Mouse (Mus musculus) ovary, postnatal 36 days (tissue): Measurements from ENCODE around the gene Ammecr1.
A peak's percentile ranks its signal among the peaks of the same experiment; 100 is the strongest.

Experiments used
- DNase-seq: peaks from one replicate; pipeline ENCODE4 v3.0.0; 2022; ENCODE audit warnings: low spot score, mixed read lengths

Ammecr1 gene

DNA sequence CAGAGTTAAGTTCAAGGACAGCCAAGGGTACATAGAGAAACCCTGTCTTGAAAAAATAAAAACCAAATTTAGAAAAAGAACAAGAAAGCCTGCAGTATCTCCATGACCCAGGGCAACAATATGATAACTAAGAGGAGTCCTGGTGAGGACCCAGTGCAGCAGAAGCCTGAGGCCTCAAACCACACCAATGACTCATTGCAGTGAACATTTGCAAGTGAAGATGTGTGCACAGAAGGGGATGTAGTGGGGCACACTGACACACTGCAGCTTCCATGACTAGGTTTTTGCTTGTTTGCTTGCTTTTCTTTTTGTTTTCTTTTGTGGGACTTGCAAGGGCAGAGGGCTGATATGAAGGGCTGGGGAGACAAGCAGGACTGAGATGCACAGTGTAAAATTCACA, 52.3 kb downstream of the Ammecr1 start:
- DNase-seq = no peak

DNA sequence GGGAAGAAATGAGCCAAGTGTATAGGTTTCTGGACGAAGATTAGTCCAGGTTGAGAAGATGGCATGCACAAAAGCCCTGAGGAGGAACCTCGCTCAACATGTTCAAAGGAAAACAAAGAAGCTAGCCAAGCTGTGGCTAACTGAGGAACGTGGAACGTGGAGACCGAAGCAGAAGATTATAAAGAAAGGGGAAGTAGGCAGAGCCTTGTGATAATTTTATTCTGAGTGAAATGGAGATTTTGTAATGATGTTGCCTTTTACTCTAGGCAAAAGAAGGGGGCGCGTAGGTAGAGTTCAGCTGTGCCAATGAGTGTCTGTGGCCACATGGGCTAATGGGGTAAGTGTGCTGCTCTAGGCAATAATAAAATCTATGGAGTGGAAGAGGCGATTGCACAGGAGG, 62.7 kb downstream of the Ammecr1 start:
- no peak for DNase-seq

DNA sequence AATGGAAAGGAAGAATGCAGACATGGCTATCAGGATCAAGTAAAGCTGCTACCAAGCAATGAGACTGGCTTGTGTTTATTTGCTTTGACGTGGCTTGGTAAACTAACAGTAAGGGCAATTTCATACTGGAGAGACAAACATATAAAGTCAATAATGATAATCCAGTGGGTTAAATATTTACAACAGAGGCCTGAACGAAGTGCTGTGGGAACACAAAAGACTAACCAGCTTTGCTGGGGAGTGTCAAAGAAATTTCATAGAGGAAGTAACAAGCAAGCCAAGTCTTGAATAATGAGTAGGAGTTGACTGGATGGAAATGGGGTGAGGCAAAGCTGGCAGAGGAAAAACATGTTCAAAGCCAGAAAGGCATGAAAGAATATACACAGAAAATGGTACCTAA, 63.9 kb downstream of the Ammecr1 start:
- DNase-seq = no peak

DNA sequence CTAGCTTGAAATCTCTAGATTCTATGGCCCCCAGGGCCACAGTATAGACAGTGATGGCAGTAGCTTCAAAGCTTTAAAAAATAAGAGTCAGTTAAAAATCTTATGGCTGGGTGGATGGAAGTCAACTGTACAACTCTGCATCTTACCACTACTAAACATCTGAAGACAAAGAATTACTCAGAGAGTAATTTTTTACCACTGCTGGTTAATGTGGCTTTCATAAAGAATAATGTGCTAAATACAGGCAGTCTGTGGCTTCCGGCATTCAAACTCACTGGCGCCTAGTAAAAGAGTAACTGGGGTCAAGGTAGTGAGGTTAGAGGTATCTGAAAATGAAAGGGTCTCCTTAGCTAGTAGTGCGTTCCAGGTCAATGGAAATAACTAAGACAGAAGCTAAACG, 64.6 kb downstream of the Ammecr1 start:
- DNase-seq = no peak

DNA sequence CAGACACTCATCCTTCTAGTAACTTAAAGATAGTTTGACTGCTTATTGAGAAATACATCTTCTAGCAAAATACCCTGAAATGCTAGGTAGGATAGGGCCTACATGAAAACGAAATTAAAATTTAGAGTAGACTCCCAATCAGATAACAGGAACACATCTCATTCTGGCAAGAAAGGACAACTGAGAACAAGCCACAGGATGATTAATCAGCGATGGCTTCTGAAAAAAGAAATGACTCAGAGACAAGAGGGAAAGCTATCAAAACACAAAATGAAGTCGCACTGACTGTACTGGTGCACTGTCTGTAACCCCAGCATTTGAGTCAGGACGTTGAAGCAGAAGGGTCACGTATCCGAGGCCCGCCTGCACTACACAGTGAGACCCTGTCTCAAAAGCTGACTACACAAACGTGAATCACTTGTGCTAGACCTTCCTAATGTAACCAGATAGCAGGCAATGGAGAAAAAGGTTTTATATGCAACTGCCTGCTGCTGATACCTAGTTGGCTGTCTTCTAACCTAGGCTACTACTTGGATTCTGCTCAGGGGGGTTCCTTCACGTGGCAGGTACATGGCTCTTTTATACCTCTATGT, 68.1 kb downstream of the Ammecr1 start:
- no peak for DNase-seq

DNA sequence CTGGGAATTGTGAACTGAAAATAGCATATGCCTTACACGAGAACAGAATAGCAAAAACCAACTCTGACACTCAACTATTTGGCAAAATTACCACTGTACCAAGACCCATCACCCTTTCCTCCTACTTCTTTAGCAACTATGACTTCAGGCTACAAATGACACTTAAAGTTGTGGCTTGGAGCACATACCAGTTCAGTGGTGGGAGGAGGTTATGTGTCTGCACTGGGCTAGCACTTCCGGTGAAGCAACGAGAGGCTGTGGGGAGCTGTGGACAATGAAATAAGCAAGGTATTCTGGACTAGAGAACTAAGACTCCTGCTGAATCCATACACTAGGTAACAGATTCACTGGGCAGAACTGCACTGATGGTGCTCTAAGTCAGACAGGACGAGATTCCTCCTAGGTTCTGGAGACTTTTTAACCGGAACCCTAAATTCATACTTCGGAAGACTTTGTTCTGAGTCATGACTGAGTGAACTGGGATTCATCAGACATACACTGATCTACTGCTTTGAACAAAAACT, 69.0 kb downstream of the Ammecr1 start:
- DNase-seq = no peak

DNA sequence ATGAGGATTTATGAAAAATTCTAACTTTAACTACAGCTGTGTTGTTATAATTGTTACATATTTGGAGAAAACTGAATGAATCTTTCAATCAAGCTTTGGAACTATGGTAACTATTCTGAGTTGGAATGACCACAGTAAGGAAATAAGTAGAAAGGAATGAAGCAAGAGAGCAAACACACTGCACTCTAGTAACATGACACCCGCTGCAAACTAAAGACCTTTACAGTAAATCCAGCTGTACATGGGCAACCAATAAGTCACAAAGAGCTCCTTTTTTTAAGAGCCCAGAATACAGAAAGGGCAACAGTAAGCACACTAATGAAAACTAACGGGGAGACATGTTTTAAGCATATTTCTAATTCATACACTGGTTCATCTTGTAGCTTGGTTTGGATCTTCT, 71.2 kb downstream of the Ammecr1 start:
- no peak for DNase-seq

DNA sequence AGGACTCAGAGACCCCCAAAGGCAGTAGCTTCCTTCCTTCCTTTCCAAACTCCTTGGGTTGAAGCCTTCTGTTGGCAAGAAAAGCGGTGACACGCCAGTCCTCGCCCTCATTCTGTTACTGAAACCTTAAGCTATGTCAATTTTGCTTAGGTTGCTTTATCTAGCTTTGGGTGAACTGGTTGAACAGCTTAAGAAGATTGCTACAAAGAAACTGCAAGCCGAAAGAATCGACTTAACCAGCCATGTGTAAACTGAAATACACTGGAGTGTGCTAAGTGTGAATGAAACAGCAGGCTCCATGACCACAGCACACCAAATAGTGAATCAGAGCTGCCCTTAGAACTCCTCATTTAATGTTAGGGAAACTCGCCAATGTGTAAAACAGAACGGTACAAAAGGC, 80.6 kb downstream of the Ammecr1 start:
- no peak for DNase-seq

DNA sequence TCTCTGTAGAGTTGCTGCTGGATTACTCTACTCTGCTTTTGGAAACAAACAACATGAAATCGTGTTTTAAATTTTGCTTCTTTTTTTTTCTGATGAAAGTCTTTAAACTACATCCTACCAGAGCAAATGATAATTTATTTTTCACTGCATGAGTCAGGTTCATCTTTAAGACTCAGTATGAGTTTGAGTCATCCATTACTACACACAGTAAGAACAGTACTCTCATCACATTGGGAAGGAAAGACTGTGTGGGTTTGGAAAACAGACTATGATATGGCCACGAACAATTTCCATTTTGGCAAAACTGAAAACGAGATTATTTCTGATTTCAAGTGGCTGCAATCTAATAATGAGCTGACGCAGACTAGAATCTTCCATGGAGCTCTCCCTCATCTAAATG, 82.9 kb downstream of the Ammecr1 start:
- no peak for DNase-seq

DNA sequence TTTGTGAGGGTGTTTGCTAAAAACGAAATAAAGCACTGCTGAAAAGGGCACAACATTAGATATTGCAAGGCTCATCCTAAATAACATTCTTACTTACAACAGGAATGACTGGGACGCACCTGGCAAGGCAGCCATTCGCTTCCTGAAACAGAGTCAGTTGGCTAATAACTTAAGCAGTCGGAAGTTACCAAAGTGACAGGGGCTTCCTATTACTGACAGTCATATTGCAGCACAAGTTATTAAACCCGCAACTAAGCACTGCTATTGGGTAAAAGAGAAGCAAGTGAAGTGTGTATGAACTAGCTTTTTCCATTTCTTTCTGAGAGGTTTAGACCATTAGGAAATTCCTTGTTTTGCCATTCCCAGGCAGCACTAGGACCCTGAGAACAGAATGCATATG, 84.3 kb downstream of the Ammecr1 start:
- no peak for DNase-seq

DNA sequence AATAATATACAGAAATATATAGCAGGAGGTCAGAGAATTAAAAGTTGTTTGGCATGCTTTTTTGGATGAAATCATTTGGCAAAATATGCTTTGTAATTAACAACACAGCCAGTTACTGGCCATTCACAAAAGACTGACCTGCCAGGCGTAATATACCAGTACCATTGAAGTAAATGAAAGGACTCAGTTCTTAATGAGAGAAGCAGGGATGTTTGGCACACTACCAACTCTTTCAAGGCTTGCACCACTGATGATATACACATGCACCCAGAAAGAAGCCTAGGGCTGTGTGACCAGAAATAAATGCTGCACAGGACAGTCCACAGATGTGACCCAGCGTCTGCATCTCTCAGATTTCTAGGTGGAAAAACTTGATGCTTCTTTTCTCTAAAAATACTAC, 96.7 kb downstream of the Ammecr1 start:
- DNase-seq = no peak

DNA sequence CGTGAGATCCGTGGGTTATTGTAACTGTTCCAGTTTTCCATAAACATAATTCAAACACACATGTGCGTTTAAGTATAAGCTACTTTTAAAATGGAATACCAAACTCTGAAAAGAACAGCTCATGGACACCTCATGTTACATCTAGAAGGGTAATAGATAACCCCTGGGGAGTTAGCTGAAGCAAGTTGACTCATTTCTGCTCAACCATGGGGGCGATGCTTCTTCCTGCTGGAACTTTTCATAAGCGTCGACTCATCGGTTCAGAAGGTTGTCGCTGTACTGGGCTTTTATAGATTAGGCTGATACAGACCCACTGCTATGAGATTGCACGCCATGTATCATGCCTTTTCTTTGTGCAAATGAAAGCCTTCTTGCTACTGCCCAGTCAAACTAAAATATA, 118.5 kb downstream of the Ammecr1 start:
- no peak for DNase-seq

DNA sequence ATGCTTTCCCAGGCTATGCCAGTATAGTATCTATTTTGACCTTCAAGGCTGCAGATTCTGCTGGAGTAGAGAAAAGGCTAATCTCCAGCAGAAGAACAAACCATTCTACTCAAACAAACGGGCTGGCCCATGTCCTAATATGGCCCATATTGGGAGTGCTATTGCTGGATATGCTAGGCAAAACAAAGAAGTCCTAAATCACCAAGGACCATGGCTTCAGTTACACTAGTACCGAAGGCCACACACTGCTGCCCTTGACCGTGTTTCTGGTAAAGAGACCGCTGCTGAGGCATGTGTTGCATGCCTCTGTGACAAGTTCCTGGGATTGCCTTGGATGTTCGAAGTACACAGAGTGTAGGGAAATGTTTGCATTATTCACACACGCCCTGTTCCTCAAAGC, 120.3 kb downstream of the Ammecr1 start:
- DNase-seq = peak; percentile 17

DNA sequence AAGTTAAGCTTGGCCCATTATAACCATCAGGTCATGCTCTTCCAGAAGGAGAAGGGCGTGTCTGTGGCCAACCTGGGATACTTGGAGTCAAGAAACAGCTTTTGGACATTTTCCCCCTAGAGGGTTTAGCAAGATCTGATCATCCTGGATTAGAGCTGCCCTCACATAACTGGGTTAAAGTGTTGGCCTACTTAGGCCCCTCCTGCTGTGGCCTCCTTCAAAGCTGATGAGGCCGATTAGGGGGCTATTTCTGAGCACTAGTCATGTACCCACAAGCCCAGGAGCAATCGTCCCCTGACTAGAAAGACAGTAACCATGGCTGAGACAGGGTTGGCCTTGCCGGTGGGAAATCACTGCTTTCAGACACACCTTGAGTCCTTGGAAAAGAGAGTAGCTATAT, 124.6 kb downstream of the Ammecr1 start:
- no peak for DNase-seq

DNA sequence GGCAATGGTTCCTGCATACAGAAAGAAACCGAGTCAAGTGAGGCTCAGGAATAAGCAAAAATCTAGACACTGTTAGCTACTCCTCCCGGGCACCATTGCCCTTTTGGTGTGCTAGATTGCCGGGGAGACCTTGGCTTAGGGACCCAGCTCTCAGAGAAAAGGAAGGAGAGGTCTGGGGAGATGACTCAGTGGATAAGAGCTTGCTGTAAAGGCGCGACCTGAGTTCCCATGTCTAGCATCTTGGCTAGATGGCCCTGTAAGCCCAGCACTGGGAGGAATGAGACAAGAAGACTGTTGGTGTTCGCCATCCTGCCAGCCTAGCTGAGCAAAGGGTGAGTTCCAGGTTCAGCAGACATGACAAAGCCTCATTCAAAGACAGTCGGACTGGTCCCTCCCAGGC, 127.1 kb downstream of the Ammecr1 start:
- no peak for DNase-seq

DNA sequence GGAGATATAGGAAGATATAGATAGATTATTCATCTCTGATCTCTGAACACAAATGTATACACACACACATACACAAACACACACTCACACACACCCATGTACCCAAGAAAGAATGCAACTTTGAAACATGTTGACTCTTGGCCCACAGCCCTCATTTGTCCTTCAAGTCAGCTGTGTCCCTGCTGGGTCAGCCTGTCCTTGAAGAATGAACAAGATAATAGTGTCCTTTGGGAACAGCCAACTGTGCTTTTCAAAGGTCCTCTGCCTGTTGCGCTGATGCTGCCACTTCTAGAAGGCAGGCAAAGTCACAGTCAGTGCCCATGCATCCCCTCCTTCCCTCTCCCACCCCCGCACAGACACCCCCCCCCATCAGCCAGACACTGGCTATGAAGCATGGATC, 127.7 kb downstream of the Ammecr1 start:
- DNase-seq = no peak

DNA sequence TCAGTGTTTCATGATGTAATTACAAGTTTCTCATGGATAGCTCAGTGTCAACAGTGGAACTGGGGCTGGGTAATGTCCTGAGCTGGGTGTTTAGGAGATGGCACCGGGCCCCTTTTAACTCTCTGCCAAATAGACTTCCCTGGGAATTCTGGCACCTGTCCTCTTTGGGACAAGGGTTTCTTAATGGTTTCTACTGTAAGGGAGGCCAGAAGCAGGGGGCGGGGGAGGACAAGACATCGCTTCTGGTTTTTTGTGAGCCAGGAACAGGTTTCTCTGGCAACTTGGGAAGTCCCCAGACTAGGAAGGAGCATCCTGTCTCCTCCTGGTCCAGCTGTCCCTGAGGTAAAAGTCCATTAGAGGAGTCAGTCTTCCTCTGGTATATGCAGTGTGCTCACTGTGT, 129.2 kb downstream of the Ammecr1 start:
- no peak for DNase-seq

DNA sequence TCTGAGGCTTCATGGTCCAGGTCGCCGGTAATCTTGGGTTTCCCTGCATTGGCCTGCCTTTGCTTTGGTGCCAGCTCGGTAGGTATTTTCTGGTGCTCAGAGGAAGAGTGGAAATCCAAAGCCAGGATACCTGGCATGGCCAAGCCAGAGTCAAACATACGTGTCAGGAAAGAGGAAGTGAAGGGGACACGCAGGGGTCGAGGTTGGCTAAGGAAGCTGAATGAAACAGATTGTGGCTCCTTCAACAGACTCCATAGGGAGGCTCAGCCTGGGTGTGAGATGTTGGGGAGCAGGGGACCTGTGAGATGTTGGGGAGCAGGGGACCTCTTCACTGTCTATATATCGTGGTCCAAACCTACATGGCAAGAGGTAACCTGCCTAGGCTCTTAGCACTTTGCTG, 130.1 kb downstream of the Ammecr1 start:
- DNase-seq = no peak

DNA sequence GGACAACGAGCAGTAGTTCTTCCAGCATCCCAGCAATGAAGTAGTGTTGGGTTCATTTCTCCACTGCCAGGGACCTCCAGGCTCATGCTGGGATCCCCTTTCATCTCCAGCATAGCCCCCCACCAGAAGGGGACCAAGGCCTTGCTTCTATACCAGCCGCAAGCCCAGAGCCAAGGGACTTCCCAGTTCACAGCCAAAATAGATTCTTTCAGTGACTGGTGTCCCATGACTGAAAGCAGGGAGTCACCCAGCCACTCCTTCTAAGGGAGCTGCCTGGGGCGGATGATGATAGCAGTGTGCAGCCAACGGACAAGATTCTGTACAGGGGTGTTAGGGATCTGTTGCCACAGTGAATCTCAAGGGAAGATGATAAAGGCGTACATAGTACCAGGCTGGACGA, 131.7 kb downstream of the Ammecr1 start:
- DNase-seq = no peak

DNA sequence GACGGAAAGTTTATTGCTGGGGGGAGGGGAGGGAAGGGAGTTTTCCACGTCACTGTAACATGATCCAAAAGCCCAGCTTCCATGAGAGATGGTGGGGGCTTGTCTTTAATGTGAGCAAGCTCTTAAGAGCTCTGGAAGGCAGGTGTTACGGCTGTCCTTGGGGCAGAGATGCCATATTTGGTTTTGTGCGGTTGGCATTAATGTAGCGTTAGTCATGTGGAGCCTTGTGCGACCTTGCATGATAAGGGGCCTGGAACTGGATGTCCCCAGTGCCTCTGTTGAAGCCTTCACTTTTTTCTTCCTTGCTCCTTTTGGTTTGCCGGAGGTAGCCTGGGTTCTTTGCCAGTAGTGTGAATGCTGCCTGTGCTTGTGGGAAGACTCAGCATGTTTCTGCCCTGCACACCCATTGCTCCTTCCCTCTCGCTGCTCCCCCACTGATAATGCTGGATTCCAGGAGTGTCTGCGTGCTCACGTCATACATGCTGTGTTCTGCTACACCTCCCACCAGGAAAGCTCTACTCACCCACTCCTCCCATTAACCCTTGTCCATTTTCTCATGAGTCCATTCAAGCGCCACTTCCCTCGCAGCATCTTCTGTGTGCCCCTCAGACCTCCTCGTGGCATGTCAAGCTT, 133.2 kb downstream of the Ammecr1 start:
- DNase-seq = no peak

DNA sequence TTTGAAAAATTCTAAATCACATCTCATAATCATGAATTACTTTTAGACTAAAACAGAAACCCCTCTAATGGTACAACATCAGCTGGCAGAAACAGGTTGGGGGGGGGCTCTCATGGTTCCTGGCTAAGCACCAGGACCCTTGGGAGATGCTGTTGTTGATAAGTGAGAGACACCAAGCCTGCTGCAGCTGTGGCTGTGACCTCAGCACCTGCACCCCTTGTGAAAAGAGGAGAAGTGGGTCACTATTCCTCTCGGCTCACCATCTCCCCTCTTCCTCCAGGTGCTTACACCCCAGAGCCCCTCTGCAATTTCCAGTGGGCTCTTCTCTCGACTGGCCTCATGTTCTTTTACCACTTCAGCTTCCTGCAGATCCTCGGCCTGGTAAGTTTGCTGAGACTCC, 134.3 kb downstream of the Ammecr1 start:
- no peak for DNase-seq

DNA sequence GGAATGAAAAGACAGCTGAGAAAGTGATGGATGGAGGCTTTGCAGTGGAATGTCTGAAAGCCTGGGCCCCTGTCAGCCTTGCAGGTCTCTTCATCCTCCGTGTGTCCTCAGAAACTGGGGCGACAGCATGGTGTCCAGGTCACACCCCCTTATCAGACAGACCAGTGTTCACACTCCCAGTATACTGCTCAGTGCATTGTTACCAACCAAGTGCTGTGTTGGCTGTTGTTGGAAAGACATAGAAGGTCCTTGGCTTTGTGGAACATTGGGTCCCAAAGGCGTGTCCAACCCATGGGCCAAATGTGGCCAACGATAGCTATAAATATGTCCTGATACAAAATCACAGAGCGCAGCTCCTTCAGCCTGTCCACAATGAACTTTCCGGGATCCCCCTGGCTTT, 136.0 kb downstream of the Ammecr1 start:
- DNase-seq = no peak

DNA sequence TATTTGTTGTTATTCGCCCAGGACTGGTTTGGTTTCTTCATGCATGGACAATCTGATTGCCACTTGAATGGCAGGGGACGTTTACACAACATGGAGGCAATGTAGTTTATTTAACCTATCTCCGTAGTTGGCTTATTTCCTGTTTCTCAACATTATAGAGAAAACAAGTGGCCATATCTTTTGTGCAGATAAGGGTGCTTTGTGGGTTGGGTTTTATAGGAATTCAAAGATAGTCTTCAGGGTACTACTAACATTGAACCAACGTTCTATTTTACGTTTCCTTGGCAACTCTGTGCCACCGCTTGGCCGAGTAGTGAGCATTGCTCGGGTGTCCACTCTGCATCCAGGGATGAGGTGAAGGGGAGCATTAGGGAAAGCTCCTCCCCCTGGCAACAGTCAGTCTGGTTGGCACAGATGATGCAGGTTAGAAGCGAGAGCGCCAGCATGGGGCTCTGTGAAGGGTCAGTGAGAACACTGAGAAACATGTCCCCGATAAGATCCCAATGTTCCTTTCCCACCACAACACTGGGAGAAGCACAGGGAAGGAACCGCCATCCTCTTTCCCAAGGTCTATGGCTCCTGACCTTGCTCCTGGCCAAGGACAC, 136.6 kb downstream of the Ammecr1 start:
- DNase-seq = no peak

DNA sequence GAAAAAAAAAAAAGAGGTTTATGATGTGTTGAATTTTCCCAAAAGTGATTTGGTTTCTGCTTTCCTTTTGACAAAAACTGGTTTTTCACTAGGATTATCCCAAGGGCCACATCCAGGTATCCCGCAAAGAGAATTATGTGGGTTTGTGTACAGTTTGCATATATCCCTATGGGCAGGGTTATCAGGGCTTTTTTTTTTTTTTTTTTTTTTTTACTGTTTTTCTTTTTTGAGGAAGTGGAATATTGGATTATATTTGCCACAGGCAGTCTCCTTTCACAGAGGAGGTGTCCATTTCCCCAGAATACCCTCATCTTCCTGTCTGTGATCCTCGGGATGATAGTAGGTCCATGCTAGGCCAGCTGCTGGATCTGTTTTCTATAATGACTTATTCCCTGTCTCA, 137.3 kb downstream of the Ammecr1 start:
- DNase-seq = no peak
